Mouse (Mus musculus) fat pad, adult 2 months (tissue): ENCODE data around the gene Cic.
A peak's percentile ranks its signal among the peaks of the same experiment; 100 is the strongest.
"Not testable (repeated sequence)": the region's sequence is repeated elsewhere in the genome, so short reads cannot be mapped to it uniquely, and the experiment has no call there.

Source experiments
- DNase-seq: peaks from one replicate; pipeline ENCODE4 v3.0.0-alpha.2; 2011; ENCODE audit warnings: low read depth, low spot score; ENCODE audit errors: extremely low read depth

Cic gene

DNA sequence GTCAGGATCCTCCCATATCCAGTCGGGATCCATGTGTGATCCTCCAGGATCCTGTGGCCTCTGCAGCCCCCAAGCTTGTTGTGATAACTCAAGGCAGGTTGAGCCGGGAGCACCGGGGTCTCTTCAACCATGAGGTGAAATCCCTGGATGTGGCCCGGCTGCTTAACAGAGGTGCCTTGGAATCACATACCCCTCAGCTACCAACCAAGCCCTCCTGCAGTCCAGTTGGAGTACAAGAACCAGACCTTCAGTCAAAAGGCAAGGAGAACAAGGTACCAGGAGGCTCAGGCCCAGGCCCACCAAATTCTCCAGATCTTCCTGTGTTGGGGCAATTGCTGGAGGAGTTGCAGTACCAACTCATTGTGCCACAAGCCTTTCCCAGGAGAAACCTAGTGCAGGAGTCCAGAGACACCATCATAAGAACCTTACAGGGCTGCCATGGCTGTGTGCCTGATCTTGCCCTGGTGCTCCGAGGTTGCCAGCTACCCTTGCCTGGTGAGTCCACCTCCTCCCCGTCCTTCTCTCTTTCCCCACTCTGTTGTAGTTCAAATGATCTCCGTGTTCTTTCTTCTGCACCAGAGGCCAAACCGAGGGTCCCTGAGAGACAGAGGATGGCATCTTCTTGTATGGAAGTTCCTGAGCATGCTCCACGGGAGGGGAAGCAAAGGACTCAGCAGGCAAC is 35.6 kb downstream of the Cic start:
- no peak for DNase-seq

DNA sequence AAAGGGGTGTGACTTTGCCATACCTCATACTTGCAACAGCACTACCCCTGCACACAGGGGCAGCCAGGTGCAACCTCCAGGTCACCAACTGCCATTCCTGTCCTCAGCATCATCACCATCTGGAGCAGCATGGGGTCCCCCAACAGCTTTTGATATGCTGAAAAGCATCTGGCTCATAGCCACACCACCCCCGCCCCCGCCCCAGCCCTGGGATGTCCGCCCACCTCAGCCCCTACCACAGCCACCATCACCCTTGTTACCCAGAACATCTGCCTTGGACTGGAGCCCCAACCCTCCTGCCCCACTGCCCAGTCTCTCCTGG is 36.1 kb downstream of the Cic start:
- no peak for DNase-seq

DNA sequence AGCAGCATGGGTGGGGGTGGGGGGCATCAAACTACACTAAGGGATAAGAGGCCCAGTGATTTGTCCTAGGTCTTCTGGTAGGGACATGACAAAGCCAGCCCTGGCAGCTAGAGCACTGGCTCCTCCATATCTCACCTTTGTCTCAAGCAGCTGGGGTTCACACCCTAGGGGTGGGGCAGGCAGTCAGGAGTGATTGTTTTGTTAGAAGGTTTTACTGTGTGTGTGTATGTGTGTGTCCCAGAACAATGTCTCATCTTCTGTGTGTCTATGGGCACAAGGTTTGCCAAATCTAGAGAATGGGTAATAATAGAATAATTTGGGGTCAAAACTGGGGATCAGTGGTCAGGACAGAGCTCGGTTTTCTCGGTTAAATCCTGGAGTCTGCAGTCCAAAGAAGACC is 38.0 kb downstream of the Cic start:
- DNase-seq = no peak

DNA sequence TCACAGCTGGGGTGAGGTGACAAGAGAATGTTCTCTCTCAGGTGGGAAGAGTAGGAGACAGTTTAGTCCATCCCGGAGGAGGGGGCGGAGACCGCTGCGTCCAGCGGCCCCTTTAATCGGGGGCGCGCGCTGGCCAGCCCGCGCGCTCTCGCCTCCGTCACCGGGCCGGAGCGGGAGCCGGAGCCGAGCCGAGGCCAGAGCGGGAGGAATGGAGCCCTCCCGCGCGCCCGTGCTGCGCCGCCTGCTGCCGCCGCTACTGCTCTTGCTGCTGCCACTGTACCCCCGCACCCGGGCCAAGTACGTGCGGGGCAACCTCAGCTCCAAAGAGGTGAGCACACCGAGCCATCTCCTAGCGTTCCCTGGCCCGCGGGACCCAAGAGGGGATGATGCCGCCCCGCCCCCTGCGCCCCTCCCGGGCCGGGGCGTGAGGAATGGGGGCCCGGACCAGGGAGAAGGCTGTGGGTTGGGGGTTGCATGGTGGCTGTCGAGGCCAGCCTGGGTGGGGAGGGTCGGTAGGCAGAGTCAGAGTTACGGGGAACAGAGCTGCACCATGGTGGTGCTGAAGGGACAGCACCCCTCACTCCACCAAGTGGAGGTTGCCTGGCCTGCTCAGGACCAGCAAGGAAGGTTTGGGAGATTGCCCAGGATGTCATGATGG is 38.6 kb downstream of the Cic start, which contains the start of gene Tmem145:
Gene Tmem145, plus strand, starts transcription at position 151 of the 658 bp plus-strand sequence.
- no peak for DNase-seq

DNA sequence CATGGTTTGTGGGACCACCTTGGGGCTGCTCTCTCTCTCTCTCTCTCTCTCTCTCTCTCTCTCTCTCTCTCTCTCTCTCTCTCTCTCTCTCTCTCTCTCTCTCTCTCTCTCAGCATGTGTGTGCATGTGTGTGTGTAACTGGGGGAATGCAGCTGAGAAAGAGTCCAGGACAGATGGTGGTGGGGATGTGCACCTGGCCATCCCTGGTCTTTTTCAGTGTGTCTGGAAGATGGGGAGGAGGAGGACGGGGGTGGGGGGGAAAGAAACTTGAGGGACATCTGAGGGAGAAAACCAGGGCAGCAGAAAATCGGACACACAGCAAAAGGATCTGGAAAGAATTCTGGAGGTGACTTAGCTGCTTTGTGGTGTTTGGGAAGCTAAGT is 39.1 kb downstream of the Cic start:
- no peak for DNase-seq

DNA sequence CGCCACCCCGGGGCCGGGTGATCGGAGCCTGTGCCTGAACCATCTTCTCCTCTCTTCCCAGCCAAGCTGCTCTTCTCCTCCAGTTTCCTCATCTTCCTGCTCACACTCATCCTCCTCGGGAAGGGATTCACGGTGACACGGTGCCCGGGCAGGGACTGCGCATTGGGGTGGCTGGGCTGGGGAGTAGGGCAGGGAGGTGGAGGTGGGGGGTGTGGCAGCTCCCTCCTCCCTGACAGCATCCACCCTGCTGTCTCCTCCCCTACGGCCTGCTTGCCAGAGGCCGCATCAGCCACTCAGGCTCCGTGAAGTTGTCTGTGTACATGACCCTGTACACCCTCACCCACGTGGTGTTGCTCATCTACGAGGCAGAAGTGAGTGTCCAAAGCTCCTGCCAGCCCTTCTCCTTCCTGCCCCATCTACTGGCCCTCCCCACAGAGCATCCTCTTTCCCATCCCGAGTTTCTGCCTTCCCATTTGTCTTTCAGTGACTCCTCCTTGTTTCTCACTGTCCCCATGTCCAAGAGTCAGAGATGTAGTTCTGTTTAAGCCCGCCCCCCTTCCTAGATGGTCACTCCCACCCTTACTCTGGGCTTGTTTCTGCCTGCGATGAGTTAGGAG is 41.3 kb downstream of the Cic start:
- DNase-seq = no peak

DNA sequence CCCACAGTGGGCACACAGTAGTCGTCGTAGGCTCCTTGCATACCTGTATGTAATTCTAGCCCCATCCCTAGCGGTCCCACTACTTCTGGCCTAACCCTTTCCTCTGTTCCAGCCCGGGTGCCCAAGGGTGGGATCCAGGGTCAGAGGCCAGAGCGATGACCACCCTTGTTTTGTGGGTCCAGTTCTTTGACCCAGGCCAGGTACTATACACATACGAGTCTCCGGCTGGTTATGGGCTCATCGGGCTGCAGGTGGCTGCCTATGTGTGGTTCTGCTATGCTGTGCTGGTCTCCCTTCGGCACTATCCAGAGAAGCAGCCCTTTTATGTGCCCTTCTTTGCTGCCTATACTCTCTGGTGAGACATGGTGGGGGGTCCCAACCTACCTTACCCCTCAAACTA is 41.9 kb downstream of the Cic start:
- DNase-seq = no peak

DNA sequence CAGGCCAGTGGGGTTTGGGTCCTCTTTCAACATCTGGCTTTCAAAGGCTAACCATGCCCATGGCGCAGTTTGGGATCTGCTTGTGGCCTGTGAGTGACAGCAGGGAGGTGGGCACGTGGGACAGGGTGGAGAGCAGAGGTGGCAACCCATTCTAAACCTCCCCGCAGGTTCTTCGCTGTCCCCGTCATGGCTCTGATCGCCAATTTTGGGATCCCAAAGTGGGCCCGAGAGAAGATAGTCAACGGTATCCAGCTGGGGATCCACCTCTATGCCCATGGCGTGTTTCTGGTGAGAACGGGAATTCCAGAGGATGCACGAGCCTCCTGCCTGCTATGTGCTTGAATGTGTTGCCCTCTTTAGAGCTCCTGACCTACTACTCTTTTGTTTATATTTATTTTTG is 43.7 kb downstream of the Cic start:
- no peak for DNase-seq

DNA sequence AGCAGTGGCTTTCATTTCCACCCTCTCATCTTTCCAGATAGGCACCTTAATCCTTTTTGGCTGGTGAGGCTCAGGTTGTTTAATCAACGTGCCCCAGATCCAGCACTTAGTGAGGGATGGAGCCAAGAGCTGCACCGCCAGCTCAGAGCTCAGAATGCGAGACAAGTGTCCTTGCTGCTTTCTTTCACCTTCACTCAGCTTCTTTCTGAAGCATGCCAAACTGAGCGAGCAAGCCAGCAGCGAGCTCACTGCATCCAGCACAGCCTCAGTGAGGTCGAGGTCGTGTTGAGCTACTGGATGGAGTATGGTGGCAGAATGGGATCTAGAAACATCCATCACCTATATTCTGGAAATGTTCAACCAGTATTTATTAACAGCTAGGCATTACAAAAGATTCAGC is 45.8 kb downstream of the Cic start:
- no peak for DNase-seq

DNA sequence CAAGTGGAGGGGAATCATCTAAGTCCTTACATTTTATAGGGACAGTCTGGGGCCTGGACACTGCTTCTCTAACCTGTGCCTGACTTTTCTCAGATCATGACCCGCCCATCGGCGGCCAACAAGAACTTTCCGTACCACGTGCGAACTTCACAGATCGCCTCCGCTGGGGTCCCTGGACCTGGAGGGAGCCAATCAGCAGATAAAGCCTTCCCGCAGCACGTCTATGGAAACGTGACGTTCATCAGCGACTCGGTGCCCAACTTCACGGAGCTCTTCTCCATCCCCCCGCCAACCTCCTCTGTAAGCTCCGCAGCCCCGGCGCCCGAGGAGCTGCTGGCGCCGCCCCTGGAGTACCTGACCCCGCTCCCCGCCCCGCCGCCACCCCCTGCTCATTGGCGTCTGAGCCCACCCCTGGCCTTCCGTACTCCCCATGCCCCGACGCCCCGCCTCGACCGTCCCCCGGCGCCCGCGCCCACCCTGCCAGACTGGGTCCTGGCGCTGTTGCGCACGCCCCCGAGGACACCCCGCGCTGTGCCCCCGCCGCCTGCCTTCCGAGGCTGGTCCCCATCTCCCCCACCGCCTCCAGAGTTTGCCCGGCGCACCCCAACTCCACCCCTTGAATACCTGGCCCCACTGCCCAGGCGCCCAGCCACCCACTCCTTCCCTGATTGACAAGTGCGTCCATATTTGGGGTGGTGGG is 47.3 kb downstream of the Cic start:
- DNase-seq = no peak

DNA sequence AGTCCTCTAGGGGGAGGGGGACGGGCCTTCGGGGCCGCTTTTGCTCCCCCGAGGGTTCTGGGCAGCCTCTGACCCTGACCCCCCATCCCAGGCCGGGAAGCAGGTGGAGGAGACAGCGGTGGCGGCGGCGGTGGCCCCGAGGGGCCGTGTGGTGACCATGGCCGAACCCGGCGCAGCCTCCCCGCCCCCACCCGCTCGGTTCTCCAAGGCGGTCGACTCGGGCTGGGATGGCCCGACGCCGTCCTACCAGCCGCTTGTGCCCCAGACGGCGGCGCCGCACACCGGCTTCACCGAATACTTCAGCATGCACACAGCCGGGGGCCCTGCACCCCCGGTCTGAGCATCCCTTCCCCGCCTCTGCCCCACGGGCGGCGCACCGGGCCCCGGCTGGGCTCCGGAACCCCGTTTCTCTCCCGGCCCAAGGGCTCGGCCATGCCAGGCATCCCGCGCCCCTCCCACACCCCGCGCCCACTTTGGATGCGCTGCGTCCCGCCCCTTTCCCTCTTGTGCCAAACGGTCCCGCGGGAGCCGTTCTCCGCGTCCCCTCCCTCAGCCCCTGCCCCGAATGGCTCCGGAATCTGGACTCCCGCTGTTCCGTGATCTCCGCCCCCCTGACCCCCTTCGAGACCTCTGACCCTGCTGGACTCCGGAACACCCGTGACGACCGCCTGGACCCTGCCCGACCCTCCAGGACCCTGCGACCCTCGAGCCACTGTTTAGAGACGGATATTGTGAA is 48.0 kb downstream of the Cic start:
- DNase-seq = no peak

DNA sequence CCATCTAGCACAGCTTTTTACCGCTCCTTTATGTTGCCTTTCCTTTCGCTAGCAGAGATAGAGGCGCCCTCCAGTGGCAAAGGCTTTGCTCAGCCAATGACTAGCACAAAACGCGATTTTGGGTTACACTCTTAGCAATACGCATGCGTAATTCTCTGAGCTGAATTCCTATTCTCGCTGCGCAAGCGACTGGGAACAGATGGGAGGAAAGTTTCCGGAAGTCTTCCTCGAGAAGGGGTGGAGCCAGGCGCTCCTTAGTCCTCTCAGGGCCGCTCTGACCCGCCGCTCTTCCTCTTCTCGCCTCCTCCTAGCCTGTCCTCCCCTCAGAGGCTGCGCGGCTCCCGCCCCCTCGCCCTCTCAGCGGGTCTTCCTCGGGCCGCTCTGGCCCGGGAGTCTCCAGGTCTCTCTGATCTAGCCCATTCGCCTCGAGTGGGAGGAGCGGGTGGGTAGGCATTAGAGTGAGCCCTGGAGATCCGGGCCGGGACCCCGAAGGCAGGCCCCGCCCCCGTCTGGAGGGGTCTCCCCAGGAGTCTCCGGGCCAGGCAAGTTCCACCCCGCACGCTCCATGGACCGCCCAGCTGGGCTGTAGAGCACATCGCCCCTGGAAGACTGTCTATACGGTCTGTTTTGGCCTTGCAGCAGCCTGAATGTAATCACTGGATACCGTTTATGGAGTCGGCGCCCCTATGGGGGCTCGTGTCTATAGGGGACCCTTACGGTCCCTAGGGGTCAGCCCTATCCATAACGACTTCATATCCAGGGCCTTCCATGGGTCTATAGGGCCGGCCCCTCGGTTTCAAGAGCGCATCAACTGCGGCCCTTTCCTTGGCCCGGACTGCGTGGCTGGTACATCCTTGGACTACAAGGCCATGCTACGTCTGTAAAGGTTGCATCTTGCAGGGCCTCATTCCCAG is 49.3 kb downstream of the Cic start, which contains the start of gene Megf8:
Gene Megf8, plus strand, starts transcription at position 633 of the 914 bp plus-strand sequence.
- peak; percentile 91 for DNase-seq

DNA sequence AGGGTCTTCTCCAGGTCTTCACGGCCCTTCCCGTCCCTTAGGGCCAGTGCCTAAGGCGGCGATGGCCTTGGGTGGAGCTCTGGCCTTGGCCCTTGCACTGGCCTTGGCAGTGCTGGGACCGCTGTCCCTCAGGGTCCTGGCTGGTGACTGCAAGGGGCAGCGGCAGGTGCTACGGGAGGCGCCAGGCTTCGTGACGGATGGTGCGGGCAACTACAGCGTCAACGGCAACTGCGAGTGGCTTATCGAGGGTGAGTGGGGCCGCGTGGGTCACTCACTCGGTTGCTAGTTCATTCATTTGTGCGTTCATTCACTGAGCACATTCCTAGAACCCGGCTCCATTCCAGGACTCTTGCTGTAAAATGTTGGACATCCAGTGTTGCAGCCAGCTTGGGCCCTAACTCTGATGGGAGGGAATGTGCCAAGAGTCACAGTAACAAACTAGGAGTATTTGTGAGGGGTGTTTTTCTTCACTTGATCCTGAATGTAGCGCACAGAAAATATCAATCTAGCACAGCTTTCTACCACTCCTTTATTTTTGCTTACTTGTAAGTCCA is 50.0 kb downstream of the Cic start:
- DNase-seq = no peak

DNA sequence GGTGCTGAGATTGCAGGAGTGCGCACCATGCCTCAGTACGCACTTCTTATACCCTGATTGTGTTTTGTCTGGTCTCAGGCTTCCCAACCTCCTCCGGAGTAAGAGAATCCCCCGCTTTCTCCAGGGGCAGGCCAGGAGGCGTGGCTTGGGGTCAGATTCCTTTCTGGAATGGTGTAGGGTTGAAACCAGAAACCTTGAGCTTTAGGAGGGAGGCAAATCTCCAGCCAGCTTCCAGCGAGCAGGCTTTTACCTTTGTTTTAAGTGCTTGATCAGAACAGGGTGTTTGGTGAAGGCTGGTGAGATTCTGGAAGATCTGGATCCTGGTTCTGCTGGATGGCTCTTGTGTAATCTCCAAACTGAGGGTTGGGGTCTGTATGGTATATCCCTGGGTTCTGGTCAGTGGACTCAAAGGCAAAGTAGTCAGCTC is 54.6 kb downstream of the Cic start:
- DNase-seq = no peak

DNA sequence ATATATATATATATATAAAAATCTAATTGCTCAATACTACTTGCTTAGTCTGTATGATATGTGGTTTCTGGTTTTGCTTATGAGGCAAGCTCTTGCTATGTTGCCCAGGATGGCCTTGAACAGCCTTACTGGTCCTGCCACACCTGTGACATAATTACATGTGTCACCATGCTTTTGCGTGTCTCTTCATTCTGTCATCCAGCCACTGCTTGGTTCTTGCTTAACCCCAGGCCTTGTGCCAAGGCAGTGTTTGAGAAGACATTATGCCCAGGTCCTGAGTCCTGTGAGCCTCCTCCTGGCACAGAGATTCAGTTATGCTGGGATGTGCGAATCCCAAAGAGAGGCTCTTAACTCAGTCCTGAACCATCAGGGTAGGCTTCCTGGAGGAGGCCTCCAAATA is 55.7 kb downstream of the Cic start:
- DNase-seq = peak; percentile 66

DNA sequence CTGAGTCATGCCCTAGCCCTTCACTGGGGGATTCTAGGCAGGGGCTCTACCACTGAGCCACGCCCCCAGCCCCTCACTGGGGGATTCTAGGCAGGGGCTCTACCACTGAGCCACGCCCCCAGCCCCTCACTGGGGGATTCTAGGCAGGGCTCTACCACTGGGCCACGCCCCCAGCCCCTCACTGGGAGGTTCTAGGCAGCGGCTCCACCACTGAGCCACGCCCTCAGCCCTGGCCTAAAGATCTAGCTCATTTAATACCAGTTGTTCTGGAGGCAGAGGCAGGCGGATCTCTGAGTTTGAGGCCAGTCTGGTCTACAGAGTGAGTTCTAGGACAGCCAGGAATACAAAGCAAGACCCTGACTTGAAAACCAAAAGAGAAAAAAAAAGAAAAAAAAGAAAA is 57.9 kb downstream of the Cic start:
- DNase-seq = not testable (repeated sequence)

DNA sequence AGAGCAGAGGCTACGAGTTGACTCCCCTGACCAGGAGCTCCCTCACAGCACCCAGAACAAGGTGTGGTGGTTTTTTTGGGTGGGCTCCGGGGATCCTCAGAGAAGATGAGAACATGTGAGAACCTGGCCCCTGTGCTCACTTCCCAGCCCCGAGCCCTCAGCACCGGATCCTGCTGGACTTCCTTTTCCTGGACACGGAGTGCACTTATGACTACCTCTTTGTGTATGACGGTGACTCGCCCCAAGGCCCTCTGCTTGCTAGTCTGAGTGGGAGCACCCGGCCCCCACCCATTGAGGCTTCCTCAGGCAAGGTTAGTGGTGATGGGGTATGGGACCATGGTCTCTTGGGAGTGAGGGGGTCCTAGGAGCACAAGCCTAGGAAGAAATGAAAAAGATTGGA is 58.7 kb downstream of the Cic start:
- no peak for DNase-seq

DNA sequence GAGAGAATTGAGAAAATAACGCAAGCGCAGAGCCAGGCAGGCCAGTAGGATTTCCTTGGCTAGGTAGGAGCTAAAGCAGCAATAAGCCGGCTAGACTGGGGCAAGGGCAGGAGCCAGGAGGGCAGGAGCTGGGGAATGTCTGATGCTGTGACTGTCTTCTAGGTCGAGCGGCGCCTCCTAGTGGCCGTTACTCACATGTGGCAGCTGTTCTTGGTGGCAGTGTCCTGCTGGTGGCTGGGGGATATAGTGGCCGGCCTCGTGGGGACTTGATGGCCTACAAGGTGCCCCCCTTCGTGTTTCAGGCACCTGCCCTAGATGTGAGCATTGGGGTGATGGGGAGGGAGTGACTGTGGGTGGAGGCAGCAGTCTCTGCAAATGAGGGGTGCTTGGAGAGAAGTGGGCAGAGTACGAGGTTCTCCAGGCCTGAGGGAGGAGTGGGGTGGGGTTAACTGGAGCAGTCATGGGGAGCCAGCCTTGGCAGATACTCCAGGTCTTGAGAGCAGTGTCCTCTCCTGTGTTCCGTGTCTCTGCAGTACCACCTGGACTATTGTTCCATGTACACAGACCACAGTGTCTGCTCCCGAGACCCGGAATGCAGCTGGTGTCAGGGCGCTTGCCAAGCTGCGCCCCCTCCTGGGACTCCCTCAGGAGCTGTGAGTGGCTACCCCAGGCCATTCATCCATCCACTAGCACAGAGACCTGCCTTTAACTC is 66.2 kb downstream of the Cic start:
- DNase-seq = peak; percentile 14

DNA sequence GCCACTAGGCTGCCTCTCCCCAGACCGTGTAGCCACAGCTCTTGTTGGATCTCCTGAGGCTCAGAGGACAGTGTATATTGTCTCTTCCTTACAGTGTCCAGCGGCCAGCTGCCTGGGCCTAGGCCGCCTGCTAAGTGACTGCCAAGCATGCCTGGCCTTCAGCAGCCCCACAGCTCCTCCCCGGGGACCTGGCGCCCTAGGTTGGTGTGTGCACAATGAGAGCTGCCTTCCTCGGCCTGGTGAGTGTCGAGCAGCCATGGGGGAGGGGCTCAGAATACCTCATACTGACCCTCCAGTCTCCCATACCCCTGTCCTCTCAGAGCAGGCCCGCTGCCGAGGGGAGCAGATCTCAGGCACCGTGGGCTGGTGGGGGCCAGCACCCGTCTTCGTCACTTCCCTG is 67.0 kb downstream of the Cic start:
- DNase-seq = no peak
